Mouse (Mus musculus): Measurements from ENCODE around the gene Spef1. TPM values are rescaled to one million over a fixed set of nuclear protein-coding genes. Genes with fewer than 3 reads are reported as not detected.

Spef1 gene
- polyA plus RNA-seq, 1 experiment = 1.5 TPM

DNA sequence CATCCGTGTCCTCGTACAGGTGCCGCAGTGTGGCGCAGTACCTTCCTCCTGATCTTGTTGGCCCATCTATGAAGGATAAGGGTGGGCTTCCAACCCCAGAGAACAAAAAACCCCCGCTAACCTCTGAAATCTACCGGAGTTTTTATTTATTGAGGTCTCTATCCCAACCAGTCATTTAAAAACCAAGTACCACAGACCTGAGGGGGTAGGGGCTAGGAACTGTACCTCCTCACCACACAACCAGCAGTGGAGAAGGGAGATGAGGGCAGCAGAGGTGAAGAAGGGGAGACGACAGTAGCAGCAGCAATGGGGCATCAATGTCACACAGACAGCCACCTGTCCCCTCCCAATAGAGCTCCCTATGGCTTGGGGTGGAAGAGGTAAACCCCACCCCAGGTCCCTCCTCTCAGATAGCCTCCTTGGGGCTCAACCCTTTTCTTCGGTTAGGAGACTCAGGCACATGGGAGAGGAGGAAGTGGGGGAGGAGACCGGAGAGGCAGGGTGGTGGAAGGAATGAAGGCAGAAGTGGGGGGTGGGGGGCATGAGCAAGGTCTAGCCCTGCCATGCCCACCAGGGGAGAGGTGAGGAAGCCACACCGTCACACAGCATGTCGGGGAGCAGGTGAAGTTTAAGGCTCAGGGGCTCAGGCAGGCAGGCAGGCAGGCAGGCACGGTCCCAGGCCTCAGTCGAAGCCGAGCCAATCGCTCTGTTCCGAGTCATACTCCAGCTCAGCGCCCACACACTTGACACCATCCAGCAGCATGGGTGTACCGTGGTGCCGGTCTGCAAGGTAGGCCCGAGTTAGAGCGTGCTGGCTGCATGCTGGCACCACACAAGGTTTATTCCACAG, 40.7 kb downstream of the Spef1 start:
- Histone ChIP-seq H3K4me1 (peaks cover 47% of the 10 kb centered on the region), H3K9me3 (no peaks in the 10 kb centered on the region), H3K36me3 (replicated peaks; ENCODE audit: low read length) (peaks cover 94% of the 10 kb centered on the region), H3K4me3 (replicated peaks) (peak overlapping the region; percentile 7), H3K27me3 (replicated peaks) (peaks cover 6% of the 10 kb centered on the region)
- TF ChIP-seq GATA1 (IDR thresholded peaks at IDR 0.05; ENCODE audit: borderline replicate concordance, low read length) = no peak
- no peak for TF ChIP-seq FLI1 (IDR thresholded peaks at IDR 0.05; ENCODE audit: low read length)

DNA sequence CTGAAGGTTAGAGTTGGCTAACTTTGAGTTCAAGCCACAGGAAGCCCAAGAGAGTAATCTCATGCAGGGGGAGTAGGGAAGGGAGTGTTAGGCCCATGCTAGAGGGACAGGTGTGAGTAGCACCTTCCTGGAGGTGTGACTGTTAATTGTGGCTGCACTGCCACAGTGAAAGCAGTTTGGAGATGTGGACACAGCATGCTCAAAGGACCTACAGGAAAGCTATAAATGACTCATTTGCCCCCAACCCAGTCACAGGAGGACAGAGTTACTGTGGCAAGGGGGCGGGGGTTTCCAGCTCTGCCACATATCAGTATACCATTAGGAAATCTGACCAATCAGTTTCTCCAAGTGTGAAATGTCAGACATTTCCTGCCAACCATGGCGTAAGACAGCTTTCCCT, 41.5 kb downstream of the Spef1 start:
- H3K36me3 ChIP-seq (replicated peaks; ENCODE audit: low read length) = peaks cover 94% of the 10 kb centered on the region
- H3K27me3 ChIP-seq (replicated peaks) = peaks cover 14% of the 10 kb centered on the region
- no peak for TF ChIP-seq FLI1 (IDR thresholded peaks at IDR 0.05; ENCODE audit: low read length)
- no peak for TF ChIP-seq GATA1 (IDR thresholded peaks at IDR 0.05; ENCODE audit: borderline replicate concordance, low read length)
- H3K4me1 ChIP-seq = peaks cover 51% of the 10 kb centered on the region
- H3K4me3 ChIP-seq (replicated peaks) = no peak overlapping the region
- no peaks in the 10 kb centered on the region for H3K9me3 ChIP-seq

DNA sequence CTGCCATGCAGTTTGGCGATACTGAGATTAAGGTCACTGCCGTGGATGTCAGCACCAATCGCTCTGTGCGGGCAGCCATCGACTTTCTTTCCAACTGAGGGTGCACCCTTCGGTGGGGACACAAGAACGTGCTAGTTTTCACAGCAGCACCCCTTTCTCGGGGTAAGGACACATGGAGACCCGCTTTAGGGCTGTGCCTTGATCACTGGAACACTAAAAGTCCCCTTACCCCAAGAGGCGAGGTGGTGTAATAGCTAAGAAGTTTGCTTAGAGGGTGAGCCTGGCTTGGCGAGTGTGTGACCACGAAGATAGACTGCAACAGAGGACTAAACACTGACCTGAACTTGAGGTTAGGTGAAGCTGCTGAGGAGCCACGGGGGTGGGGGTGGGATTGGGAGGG, 42.0 kb downstream of the Spef1 start:
- H3K4me3 ChIP-seq (replicated peaks) = no peak overlapping the region
- H3K27me3 ChIP-seq (replicated peaks) = peaks cover 15% of the 10 kb centered on the region
- TF ChIP-seq FLI1 (IDR thresholded peaks at IDR 0.05; ENCODE audit: low read length) = no peak
- no peak for TF ChIP-seq GATA1 (IDR thresholded peaks at IDR 0.05; ENCODE audit: borderline replicate concordance, low read length)
- H3K9me3 ChIP-seq = no peaks in the 10 kb centered on the region
- H3K4me1 ChIP-seq = peaks cover 55% of the 10 kb centered on the region
- H3K36me3 ChIP-seq (replicated peaks; ENCODE audit: low read length) = peaks cover 90% of the 10 kb centered on the region

DNA sequence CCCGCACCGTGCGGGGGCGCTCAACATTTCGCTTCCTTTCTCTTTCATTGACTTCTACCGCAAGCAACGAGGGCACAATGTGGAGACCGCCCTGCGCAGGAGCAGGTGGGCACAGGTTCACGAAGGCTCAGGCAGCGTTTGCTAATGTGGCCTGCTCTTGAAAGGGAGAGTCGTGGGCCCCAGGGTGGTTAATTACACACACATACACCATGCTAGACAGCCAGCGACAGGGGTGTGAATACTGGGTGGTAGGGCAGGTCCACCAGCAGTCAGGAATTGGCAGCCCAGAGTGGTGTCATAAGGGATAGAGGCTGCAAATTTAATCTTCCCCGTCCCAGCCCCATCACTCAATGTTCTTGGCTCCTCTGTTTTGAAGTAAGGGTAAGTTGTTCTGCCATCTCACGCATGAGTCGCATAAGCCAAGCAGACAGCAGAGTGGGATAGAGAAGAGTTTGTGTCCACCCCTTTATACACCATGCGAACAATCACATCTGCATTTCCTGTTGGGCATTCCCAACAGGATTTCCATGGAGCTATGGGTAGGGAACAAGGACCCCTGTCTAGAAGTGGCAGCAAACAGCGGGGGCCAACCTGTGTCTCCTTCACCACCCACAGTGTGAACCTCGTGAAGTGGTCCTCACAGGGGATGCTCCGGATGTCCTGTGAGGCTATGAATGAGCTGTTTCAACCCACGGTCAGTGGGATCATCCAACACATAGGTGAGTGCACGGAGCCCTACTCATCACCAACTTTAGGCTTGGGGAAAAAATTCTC, 43.9 kb downstream of the Spef1 start:
- Histone ChIP-seq H3K27me3 (replicated peaks) (peaks cover 15% of the 10 kb centered on the region), H3K9me3 (no peaks in the 10 kb centered on the region), H3K4me1 (peaks cover 75% of the 10 kb centered on the region), H3K4me3 (replicated peaks) (no peak overlapping the region), H3K36me3 (replicated peaks; ENCODE audit: low read length) (peaks cover 76% of the 10 kb centered on the region)
- no peak for TF ChIP-seq FLI1 (IDR thresholded peaks at IDR 0.05; ENCODE audit: low read length)
- TF ChIP-seq GATA1 (IDR thresholded peaks at IDR 0.05; ENCODE audit: borderline replicate concordance, low read length) = no peak

DNA sequence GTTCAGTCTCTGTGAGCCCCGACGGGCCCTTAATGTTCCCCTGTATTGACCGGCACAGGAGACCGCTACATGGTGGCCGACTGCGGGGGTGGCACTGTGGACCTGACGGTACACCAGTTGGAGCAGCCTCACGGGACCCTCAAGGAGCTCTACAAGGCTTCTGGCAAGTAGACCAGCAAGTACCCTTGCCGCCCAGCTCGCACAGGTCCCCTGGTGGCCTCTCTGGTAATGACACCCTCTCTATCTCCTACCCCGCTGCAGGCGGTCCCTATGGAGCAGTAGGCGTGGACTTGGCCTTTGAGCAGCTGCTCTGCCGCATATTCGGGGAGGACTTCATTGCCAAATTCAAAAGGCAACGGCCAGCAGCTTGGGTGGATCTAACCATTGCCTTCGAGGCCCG, 44.5 kb downstream of the Spef1 start:
- no peak overlapping the region for H3K4me3 ChIP-seq (replicated peaks)
- H3K27me3 ChIP-seq (replicated peaks) = peaks cover 15% of the 10 kb centered on the region
- H3K4me1 ChIP-seq = peaks cover 81% of the 10 kb centered on the region
- TF ChIP-seq FLI1 (IDR thresholded peaks at IDR 0.05; ENCODE audit: low read length) = no peak
- H3K9me3 ChIP-seq = no peaks in the 10 kb centered on the region
- peaks cover 71% of the 10 kb centered on the region for H3K36me3 ChIP-seq (replicated peaks; ENCODE audit: low read length)

DNA sequence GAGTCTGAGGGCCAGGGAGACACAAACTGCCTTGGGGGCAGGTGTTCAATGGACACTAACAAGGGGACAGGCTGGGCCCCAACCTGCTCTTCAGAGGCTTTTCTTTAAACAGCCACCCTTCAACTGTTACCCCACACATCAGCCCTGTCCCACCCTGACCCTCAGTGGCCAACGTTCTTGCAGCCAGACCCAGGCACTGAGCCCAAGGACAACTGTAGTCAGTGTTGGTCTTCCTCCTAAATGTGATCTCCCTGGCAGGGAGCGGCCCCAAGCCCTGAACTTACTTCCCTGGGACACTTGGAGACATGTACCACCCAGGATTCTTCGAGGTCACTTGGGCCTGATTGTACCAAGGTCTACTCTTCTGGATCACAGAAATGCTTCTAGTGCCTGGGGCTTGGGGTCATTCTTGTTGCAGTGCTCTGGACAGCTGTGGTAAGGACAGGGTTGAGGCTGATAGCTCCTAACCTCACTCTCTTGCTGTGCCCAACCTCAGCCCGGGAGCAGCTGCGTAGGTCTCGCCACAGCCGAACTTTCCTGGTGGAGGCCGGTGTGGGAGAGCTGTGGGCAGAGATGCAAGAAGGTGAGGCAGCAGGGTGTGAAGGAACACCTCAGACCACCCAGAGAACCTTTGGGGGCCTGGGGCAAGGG, 45.6 kb downstream of the Spef1 start:
- H3K4me1 ChIP-seq = peaks cover 85% of the 10 kb centered on the region
- H3K4me3 ChIP-seq (replicated peaks) = no peak overlapping the region
- H3K36me3 ChIP-seq (replicated peaks; ENCODE audit: low read length) = peaks cover 61% of the 10 kb centered on the region
- H3K9me3 ChIP-seq = no peaks in the 10 kb centered on the region
- H3K27me3 ChIP-seq (replicated peaks) = peaks cover 15% of the 10 kb centered on the region
- no peak for TF ChIP-seq FLI1 (IDR thresholded peaks at IDR 0.05; ENCODE audit: low read length)
- no peak for TF ChIP-seq GATA1 (IDR thresholded peaks at IDR 0.05; ENCODE audit: borderline replicate concordance, low read length)

DNA sequence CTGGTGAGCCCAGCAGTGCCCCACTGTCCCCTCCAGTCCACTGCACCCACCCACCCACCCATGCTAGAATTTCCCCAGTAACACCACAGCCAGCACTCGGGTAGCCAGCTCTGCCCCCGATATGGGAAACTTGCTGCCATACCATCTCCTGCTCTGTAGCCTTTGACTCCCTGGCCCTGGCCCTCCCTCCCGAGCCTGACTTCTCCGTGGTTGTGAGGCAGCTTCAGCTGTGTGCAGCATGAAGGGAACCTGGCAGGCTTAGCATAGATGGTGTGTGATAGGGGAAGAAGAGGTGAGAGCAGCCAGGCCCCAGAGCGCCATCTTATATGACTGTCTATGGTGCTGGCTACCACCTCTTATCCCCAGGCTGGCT, 46.6 kb downstream of the Spef1 start:
- peaks cover 51% of the 10 kb centered on the region for H3K36me3 ChIP-seq (replicated peaks; ENCODE audit: low read length)
- H3K27me3 ChIP-seq (replicated peaks) = peaks cover 15% of the 10 kb centered on the region
- H3K9me3 ChIP-seq = no peaks in the 10 kb centered on the region
- TF ChIP-seq GATA1 (IDR thresholded peaks at IDR 0.05; ENCODE audit: borderline replicate concordance, low read length) (no peak), FLI1 (IDR thresholded peaks at IDR 0.05; ENCODE audit: low read length) (no peak)
- H3K4me1 ChIP-seq = peaks cover 87% of the 10 kb centered on the region
- H3K4me3 ChIP-seq (replicated peaks) = no peak overlapping the region

GRCm38 (mm10) chr2:131139886-131140532, 47.1 kb downstream of the Spef1 start:
- TF ChIP-seq GATA1 (IDR thresholded peaks at IDR 0.05; ENCODE audit: borderline replicate concordance, low read length) = no peak
- no peak for TF ChIP-seq FLI1 (IDR thresholded peaks at IDR 0.05; ENCODE audit: low read length)
- peaks cover 90% of the 10 kb centered on the region for H3K4me1 ChIP-seq
- no peak overlapping the region for H3K4me3 ChIP-seq (replicated peaks)
- peaks cover 46% of the 10 kb centered on the region for H3K36me3 ChIP-seq (replicated peaks; ENCODE audit: low read length)
- no peaks in the 10 kb centered on the region for H3K9me3 ChIP-seq
- H3K27me3 ChIP-seq (replicated peaks) = peaks cover 15% of the 10 kb centered on the region

DNA sequence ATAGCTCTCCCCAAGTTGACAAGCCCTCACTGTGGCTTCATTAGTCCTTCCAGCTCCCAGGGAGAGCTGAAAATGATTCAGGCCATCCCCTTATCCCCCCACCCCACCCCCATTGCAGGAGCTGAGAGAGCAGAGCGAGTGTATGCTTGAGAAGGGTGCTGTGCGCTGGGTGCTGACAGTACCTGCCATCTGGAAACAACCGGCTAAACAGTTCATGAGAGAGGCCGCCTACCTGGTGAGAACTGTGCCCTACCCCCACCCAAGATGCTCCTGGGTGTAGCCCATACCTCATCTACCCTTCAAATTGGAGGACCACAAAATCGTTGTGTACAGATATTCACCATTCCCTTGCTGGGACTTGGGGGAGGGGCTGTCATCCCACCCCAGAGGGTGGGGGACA, 47.8 kb downstream of the Spef1 start:
- Histone ChIP-seq H3K9me3 (no peaks in the 10 kb centered on the region), H3K4me1 (peaks cover 90% of the 10 kb centered on the region), H3K4me3 (replicated peaks) (no peak overlapping the region), H3K27me3 (replicated peaks) (peaks cover 12% of the 10 kb centered on the region), H3K36me3 (replicated peaks; ENCODE audit: low read length) (peaks cover 42% of the 10 kb centered on the region)
- TF ChIP-seq GATA1 (IDR thresholded peaks at IDR 0.05; ENCODE audit: borderline replicate concordance, low read length) = no peak
- TF ChIP-seq FLI1 (IDR thresholded peaks at IDR 0.05; ENCODE audit: low read length) = no peak
